Mouse (Mus musculus) megakaryocyte, embryonic 14.5 days (primary cell): Measurements from ENCODE around the gene Tfam. TPM values are rescaled to one million over a fixed set of nuclear protein-coding genes. Genes with fewer than 3 reads are reported as not detected.

ENCODE experiments used
- H3K27me3 ChIP-seq: replicated peaks from 2 replicates; pipeline ENCODE3; 2012; ENCODE audit warnings: inconsistent platforms
- H3K36me3 ChIP-seq: replicated peaks from 2 replicates; pipeline ENCODE3; 2012; ENCODE audit warnings: low read length, inconsistent platforms, mixed read lengths
- H3K4me1 ChIP-seq: 2 replicates; pipeline ENCODE4 v1.6.1; 2012; ENCODE audit warnings: inconsistent platforms
- H3K4me3 ChIP-seq: replicated peaks from 2 replicates; pipeline ENCODE3; 2012; ENCODE audit warnings: moderate library complexity, mild to moderate bottlenecking, inconsistent platforms
- H3K9me3 ChIP-seq: 2 replicates; pipeline ENCODE4 v1.6.1; 2012; ENCODE audit warnings: inconsistent platforms
- FLI1 ChIP-seq: IDR thresholded peaks from 2 replicates; pipeline ENCODE4 v1.6.1; 2012; ENCODE audit warnings: low read length, inconsistent platforms, mixed read lengths
- GATA1 ChIP-seq: IDR thresholded peaks from 3 replicates; pipeline ENCODE4 v1.6.1; 2012; ENCODE audit warnings: mixed read lengths, low read length, inconsistent platforms, borderline replicate concordance
- polyA plus RNA-seq: library from polyadenylated mRNA; stranded (reverse); fragments of >175 nt; gene quantifications from 2 replicates; pipeline ENCODE4 v1.2.3, GENCODE M21; 2012; ENCODE audit warnings: low replicate concordance; ENCODE audit not compliant: insufficient read depth

The Tfam gene
- polyA plus RNA-seq, 1 experiment = 4.9 TPM

GRCm38 (mm10) chr10:71258516-71258915, 20.4 kb upstream of the Tfam start:
- peaks cover 50% of the 10 kb centered on the region for H3K36me3 ChIP-seq
- H3K27me3 ChIP-seq = no peaks in the 10 kb centered on the region
- TF ChIP-seq FLI1 (no peak), GATA1 (no peak)
- peaks cover 11% of the 10 kb centered on the region; the same call in 1 of the 2 replicates for H3K4me1 ChIP-seq
- no peak overlapping the region for H3K4me3 ChIP-seq
- no peaks in the 10 kb centered on the region for H3K9me3 ChIP-seq

- Histone ChIP-seq H3K27me3 (no peaks in the 10 kb centered on the region), H3K9me3 (no peaks in the 10 kb centered on the region), H3K36me3 (peaks cover 19% of the 10 kb centered on the region), H3K4me3 (no peak overlapping the region), H3K4me1 (peaks cover 11% of the 10 kb centered on the region)
- TF ChIP-seq GATA1 = no peak
- no peak for TF ChIP-seq FLI1
Observed at GRCm38 (mm10) chr10:71253147-71253546, 15.1 kb upstream of the Tfam start.

- no peak overlapping the region for H3K4me3 ChIP-seq
- H3K9me3 ChIP-seq = no peaks in the 10 kb centered on the region
- peaks cover 17% of the 10 kb centered on the region for H3K36me3 ChIP-seq
- no peaks in the 10 kb centered on the region for H3K27me3 ChIP-seq
- TF ChIP-seq FLI1 (no peak), GATA1 (no peak)
- peaks cover 11% of the 10 kb centered on the region for H3K4me1 ChIP-seq
Observed at GRCm38 (mm10) chr10:71252421-71252820, 14.3 kb upstream of the Tfam start.

GRCm38 (mm10) chr10:71251846-71252245, 13.8 kb upstream of the Tfam start:
- H3K27me3 ChIP-seq = no peaks in the 10 kb centered on the region
- H3K36me3 ChIP-seq = peaks cover 15% of the 10 kb centered on the region
- no peaks in the 10 kb centered on the region for H3K9me3 ChIP-seq
- H3K4me3 ChIP-seq = no peak overlapping the region
- TF ChIP-seq GATA1 (no peak), FLI1 (no peak)
- H3K4me1 ChIP-seq = peaks cover 11% of the 10 kb centered on the region

GRCm38 (mm10) chr10:71251256-71251655, 13.2 kb upstream of the Tfam start:
- Histone ChIP-seq H3K27me3 (peaks cover 2% of the 10 kb centered on the region), H3K9me3 (no peaks in the 10 kb centered on the region), H3K4me3 (no peak overlapping the region), H3K4me1 (peaks cover 7% of the 10 kb centered on the region), H3K36me3 (peaks cover 12% of the 10 kb centered on the region)
- TF ChIP-seq FLI1 (no peak), GATA1 (no peak)

GRCm38 (mm10) chr10:71250472-71250871, 12.4 kb upstream of the Tfam start:
- Histone ChIP-seq H3K4me3 (peak overlapping the region; percentile 23), H3K36me3 (peaks cover 9% of the 10 kb centered on the region), H3K4me1 (peaks cover 5% of the 10 kb centered on the region), H3K27me3 (peaks cover 3% of the 10 kb centered on the region), H3K9me3 (no peaks in the 10 kb centered on the region)
- TF ChIP-seq FLI1 = no peak
- TF ChIP-seq GATA1 = no peak

GRCm38 (mm10) chr10:71249086-71249880, 11.2 kb upstream of the Tfam start:
- TF ChIP-seq GATA1 (no peak), FLI1 (no peak)
- peaks cover 8% of the 10 kb centered on the region for H3K27me3 ChIP-seq
- H3K4me3 ChIP-seq = no peak overlapping the region
- peaks cover 5% of the 10 kb centered on the region for H3K4me1 ChIP-seq
- peaks cover under 1% of the 10 kb centered on the region for H3K36me3 ChIP-seq
- no peaks in the 10 kb centered on the region for H3K9me3 ChIP-seq

GRCm38 (mm10) chr10:71246956-71247355, 8.9 kb upstream of the Tfam start:
- TF ChIP-seq GATA1 (no peak), FLI1 (no peak)
- peaks cover 20% of the 10 kb centered on the region for H3K27me3 ChIP-seq
- H3K4me1 ChIP-seq = peaks cover 5% of the 10 kb centered on the region
- no peak overlapping the region for H3K4me3 ChIP-seq
- H3K36me3 ChIP-seq = no peaks in the 10 kb centered on the region
- H3K9me3 ChIP-seq = no peaks in the 10 kb centered on the region

- TF ChIP-seq GATA1 (no peak), FLI1 (no peak)
- Histone ChIP-seq H3K4me3 (peak overlapping the region; percentile 82), H3K4me1 (peaks cover 39% of the 10 kb centered on the region), H3K36me3 (peaks cover 15% of the 10 kb centered on the region), H3K27me3 (peaks cover 16% of the 10 kb centered on the region), H3K9me3 (no peaks in the 10 kb centered on the region)
Observed at GRCm38 (mm10) chr10:71239479-71240120, 1.5 kb upstream of the Tfam start.
